Mouse (Mus musculus) liver, embryonic 15.5 days (tissue): ENCODE results near the gene Rdh12. TPM values are rescaled to one million over a fixed set of nuclear protein-coding genes. Genes with fewer than 3 reads are reported as not detected.

Source experiments
- ATAC-seq: fragments of 200-750 bp; cut with Nextera tagmentation; 2 replicates; pipeline ENCODE4 v1.8.0; 2017; ENCODE audit warnings: moderate number of reproducible peaks, mild to moderate bottlenecking, moderate library complexity; ENCODE audit not compliant: insufficient read depth
- H3K27ac ChIP-seq: fragments of 300-500 bp; sonication (generic); replicated peaks from 2 replicates; pipeline ENCODE4 v1.5.1; 2015; ENCODE audit warnings: mild to moderate bottlenecking, inconsistent platforms
- H3K27me3 ChIP-seq: fragments of 300-500 bp; sonication (generic); 2 replicates; pipeline ENCODE4 v1.6.1; 2015; ENCODE audit warnings: mild to moderate bottlenecking, inconsistent platforms
- H3K36me3 ChIP-seq: fragments of 300-500 bp; sonication (generic); replicated peaks from 2 replicates; pipeline ENCODE4 v1.6.1; 2015; ENCODE audit warnings: moderate library complexity, mild to moderate bottlenecking, inconsistent platforms
- H3K4me1 ChIP-seq: fragments of 300-500 bp; sonication (generic); replicated peaks from 2 replicates; pipeline ENCODE4 v1.6.1; 2015; ENCODE audit warnings: inconsistent platforms
- H3K4me2 ChIP-seq: fragments of 300-500 bp; sonication (generic); 2 replicates; pipeline ENCODE4 v1.6.1; 2015; ENCODE audit warnings: moderate library complexity, mild to moderate bottlenecking, inconsistent platforms
- H3K4me3 ChIP-seq: fragments of 300-500 bp; sonication (generic); replicated peaks from 2 replicates; pipeline ENCODE4 v1.5.1; 2015; ENCODE audit warnings: mild to moderate bottlenecking, inconsistent platforms
- H3K9ac ChIP-seq: fragments of 300-500 bp; sonication (generic); 2 replicates; pipeline ENCODE4 v1.6.1; 2015; ENCODE audit warnings: moderate library complexity, mild to moderate bottlenecking, inconsistent platforms
- H3K9me3 ChIP-seq: fragments of 300-500 bp; sonication (generic); replicated peaks from 2 replicates; pipeline ENCODE4 v1.6.1; 2016; ENCODE audit warnings: inconsistent platforms
- WGBS: fragments of 180-500 bp; shearing (Covaris S2); methylation state at CpG from one replicate; pipeline ENCODE4 v1.1.7; 2015; ENCODE audit warnings: mixed read lengths; ENCODE audit not compliant: insufficient replicate concordance; 5-methylcytosine and 5-hydroxymethylcytosine counted together
- polyA plus RNA-seq: library from polyadenylated mRNA; unstranded; fragments of >200 nt; fragmentation: Nextera tagmentation; extraction: Ambion mirVana; gene quantifications from 2 replicates; pipeline ENCODE4 v1.2.1, GENCODE M21; 2015

The Rdh12 gene
- polyA plus RNA-seq, 1 experiment from 2014 or later = 1.3 TPM

DNA sequence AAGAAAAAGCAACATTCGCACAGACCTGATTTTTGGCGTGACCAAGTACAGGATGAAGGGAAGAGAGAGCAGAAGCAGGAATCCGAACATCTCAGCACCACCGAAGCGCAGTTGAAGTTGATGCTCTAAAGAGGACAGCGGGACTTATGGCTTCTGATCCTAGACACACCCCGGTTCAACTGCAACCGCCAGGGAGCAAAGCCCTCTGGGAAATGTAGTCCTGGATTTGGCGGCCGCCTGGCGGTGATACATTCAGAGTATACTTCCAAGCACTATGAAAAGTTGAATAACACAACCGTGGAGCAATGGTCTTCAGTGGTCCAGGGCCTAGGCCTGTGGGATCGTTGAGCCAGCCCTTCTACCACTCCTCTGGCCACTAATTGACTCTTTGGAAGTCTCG lies 17.0 kb upstream of the Rdh12 start:
- Histone ChIP-seq H3K36me3 (peaks cover 18% of the 10 kb centered on the region), H3K27me3 (no peaks in the 10 kb centered on the region), H3K9ac (peak overlapping the region; percentile 66), H3K4me1 (peaks cover 23% of the 10 kb centered on the region), H3K9me3 (no peaks in the 10 kb centered on the region), H3K4me3 (peak overlapping the region; percentile 68), H3K27ac (peak overlapping the region; percentile 76), H3K4me2 (peak overlapping the region; percentile 87)
- peak; percentile 70 for ATAC-seq
- 4% methylated on average over 14 of the region's 14 CpGs for WGBS

DNA sequence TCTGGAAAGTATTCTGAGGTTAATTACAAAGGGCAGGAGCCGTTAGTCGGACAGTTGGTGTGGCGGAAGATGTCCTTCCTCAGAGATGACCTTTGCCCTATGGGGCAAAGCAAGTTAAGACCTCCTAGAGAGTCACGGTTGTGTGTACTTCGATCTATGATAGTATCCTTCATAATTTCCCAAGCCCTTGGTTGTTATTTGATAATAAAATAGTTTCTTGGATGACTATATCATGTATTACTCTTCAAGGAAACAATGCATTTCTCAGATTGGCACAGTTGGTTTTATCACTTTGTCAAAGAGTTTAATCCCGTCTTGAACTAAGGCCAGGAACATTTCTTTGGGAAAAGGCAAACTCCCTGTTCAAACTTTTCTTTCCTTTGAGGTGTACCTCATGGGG lies 16.5 kb upstream of the Rdh12 start, which contains the start of gene Rdh11:
Gene Rdh11 (minus strand): TSS at position 101 of the 400 bp plus-strand sequence.
- Histone ChIP-seq H3K9me3 (no peaks in the 10 kb centered on the region), H3K4me2 (peak within 1 kb of the TSS; percentile 87), H3K9ac (peak within 1 kb of the TSS; percentile 66), H3K36me3 (peaks cover 13% of the 10 kb centered on the region), H3K27ac (peak within 1 kb of the TSS; percentile 76), H3K4me3 (peak within 1 kb of the TSS; percentile 68), H3K27me3 (no peaks in the 10 kb centered on the region), H3K4me1 (peaks cover 23% of the 10 kb centered on the region)
- no peak for ATAC-seq
- WGBS = 62% methylated on average over 6 of the region's 6 CpGs

DNA sequence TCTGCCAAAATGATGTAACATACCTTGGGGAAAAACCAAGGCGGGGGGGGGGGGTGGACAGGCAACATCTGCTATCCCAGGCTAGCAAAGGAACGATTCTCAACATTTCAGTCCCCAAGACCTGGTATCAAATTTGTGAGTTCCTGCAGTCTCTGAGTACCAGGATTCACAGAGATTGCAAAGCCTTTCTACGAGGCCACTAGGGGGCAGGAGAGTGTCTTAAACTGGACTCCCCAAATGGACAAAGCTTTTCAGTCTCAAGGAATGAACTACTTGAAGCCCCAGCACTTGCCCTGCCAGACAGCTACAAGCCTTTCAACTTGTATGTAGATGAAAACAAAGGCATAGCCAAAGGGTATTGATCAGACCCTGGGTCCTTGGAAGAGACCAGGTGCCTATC lies 15.3 kb upstream of the Rdh12 start:
- ATAC-seq = no peak
- no peak overlapping the region for H3K27ac ChIP-seq
- 2% methylated on average over 3 of the region's 3 CpGs for WGBS
- H3K4me3 ChIP-seq = no peak overlapping the region
- no peak overlapping the region for H3K9ac ChIP-seq
- no peaks in the 10 kb centered on the region for H3K27me3 ChIP-seq
- H3K4me1 ChIP-seq = peaks cover 23% of the 10 kb centered on the region
- H3K36me3 ChIP-seq = peaks cover under 1% of the 10 kb centered on the region
- H3K9me3 ChIP-seq = no peaks in the 10 kb centered on the region
- no peak overlapping the region for H3K4me2 ChIP-seq

DNA sequence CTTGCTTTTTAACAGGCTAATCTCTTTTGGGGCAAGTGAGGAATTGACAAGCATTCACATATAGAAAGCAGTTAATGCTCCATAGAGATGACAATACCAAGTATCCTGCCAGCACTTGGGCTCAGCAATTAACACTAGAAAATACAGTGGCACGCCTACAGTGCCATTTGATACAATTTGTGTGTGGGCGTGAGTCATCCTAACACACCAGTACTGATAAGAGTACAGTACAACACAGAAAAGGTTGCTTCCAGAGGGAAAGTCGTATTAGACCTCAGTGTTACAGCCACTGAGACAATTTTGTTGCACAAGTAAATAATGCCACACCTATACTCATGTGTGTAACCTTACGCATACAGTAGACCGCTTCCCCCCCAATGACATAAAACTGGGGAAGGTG lies 11.6 kb upstream of the Rdh12 start:
- ATAC-seq = no peak

DNA sequence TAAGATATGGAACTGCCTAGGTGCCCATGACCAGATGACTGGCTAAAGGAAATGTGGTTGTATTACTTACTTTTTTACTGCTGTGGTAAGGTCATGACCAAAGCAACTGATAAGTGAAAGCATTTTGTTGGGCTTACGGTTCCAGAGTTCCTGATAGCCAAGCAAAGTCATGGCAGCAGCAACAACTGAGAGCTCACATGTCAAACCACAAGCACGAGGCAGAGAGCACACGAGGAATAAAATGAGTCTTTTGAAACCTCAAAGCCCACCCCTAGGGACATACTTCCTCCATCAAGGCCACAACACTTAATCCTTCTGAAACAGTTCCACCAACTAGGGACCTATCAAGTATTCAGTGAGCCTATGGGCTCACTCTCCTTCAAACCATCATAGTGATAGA lies 6.8 kb upstream of the Rdh12 start:
- WGBS = 24% methylated on average over 3 of the region's 3 CpGs
- no peak overlapping the region for H3K27ac ChIP-seq
- H3K36me3 ChIP-seq = no peaks in the 10 kb centered on the region
- no peak overlapping the region for H3K9ac ChIP-seq
- no peak overlapping the region for H3K4me3 ChIP-seq
- H3K4me1 ChIP-seq = no peaks in the 10 kb centered on the region
- H3K4me2 ChIP-seq = no peak overlapping the region
- no peaks in the 10 kb centered on the region for H3K27me3 ChIP-seq
- no peak for ATAC-seq
- no peaks in the 10 kb centered on the region for H3K9me3 ChIP-seq

More for the DNA sequence above, 11.6 kb upstream of the Rdh12 start:
- no peak overlapping the region for H3K27ac ChIP-seq
- no peaks in the 10 kb centered on the region for H3K36me3 ChIP-seq
- WGBS = 62% methylated on average over 5 of the region's 5 CpGs
- no peak overlapping the region for H3K9ac ChIP-seq
- no peak overlapping the region for H3K4me2 ChIP-seq
- no peaks in the 10 kb centered on the region for H3K27me3 ChIP-seq
- H3K4me1 ChIP-seq = peaks cover 1% of the 10 kb centered on the region
- H3K9me3 ChIP-seq = no peaks in the 10 kb centered on the region
- H3K4me3 ChIP-seq = no peak overlapping the region

DNA sequence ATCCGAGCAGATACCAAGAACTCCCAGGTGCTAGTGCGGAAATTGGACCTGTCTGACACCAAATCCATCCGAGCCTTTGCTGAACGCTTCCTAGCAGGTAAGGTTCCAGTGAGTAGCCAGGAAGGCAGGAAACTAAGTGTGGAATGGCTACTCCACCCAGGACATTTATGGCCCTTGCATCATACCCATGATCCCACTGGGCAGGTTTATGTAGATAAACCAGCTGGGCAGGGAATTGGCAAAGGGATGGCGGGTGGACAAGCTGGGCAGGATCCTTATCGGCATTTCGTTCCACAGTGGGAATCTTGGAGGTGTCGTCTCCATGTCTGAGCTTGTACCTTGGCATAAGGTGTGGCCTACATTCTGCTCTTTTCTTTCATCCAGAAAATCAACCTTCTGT lies 2.7 kb downstream of the Rdh12 start:
- WGBS = 74% methylated on average over 8 of the region's 8 CpGs
- H3K9me3 ChIP-seq = no peaks in the 10 kb centered on the region
- H3K27ac ChIP-seq = no peak overlapping the region
- H3K4me2 ChIP-seq = no peak overlapping the region
- no peaks in the 10 kb centered on the region for H3K27me3 ChIP-seq
- H3K36me3 ChIP-seq = no peaks in the 10 kb centered on the region
- H3K4me1 ChIP-seq = 0 out of 2 replicates have a peak, but pooled peaks cover 6% of the 10 kb centered on the region
- H3K9ac ChIP-seq = no peak overlapping the region
- H3K4me3 ChIP-seq = no peak overlapping the region
- ATAC-seq = no peak

DNA sequence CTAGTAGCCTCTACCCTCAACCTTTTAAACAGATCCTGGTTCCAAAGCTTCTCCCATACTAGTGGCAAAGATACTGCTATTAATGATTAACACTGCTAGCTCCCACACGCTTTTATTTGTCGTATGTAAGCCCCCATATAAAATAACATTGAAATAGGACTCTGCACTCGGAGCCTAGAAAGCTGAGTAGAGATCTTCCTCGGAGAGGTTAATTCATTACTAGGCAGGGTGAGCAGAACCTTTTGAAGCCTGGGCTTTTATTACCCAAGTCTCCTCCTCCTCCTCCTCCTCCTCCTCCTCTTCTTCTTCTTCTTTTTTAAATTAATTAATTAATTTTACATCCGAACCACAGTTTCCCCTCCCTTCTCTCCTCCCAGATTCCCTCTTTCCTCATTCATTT lies 8.8 kb downstream of the Rdh12 start:
- no peak for ATAC-seq
- no peaks in the 10 kb centered on the region for H3K9me3 ChIP-seq
- H3K4me3 ChIP-seq = no peak overlapping the region
- no peak overlapping the region for H3K9ac ChIP-seq
- H3K4me2 ChIP-seq = no peak overlapping the region
- no peaks in the 10 kb centered on the region for H3K4me1 ChIP-seq
- H3K27me3 ChIP-seq = no peaks in the 10 kb centered on the region
- H3K36me3 ChIP-seq = no peaks in the 10 kb centered on the region
- WGBS = 50% methylated on average over 5 of the region's 5 CpGs
- no peak overlapping the region for H3K27ac ChIP-seq

DNA sequence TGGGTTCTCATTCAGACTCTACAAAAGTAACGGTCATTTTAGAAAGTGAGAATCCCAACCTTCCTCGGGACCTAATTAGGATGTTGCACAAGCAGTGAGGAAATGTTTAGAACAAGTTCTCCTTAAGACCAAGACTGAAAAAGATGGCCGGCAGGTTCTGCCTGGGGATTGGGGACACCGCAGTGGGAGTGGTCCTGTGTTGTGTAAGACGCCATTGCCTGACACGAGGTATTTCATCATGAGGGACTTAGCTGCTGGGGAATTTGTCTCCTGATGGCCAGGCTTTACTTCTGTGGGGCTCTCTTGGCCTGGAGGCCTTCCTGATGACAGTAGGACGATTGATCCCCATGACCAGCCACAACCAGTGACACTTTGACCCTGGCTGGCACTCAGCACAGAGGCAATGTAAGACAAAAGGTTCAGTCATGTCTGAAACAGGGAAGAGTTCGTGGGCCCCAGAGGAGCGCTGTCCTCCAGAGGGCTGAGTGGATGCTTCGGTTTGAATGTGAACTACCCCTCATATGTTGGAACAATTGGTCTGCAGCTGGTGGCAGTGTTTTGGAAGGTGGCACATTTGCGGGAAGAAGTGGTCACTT lies 26.9 kb downstream of the Rdh12 start:
- ATAC-seq = no peak
- Histone ChIP-seq H3K9ac (no peak overlapping the region), H3K36me3 (peaks cover 76% of the 10 kb centered on the region), H3K4me3 (no peak overlapping the region), H3K27me3 (no peaks in the 10 kb centered on the region), H3K4me1 (no peaks in the 10 kb centered on the region), H3K4me2 (no peak overlapping the region), H3K27ac (no peak overlapping the region), H3K9me3 (no peaks in the 10 kb centered on the region)
- 76% methylated on average over 11 of the region's 11 CpGs for WGBS

DNA sequence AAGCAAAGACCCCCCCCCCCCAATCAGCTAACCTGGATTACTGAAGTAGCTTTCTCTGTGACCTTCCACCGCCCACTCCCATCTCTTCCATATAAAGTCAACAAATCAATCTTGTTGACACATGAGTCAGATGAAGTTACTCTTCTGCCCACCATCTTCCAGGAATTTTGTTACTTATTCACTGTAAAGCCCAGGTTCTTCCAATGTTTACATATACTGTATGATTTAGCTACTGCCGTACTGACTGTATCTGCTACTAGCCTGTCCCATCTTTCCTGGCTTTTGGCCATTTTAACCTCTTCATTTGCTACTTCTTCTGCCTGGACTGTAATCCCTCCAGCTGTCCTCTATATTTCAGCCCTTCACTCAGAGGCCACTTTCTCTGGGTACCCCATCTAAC lies 33.3 kb downstream of the Rdh12 start:
- ATAC-seq = peak; percentile 47; the same call in 1 of the 2 replicates

DNA sequence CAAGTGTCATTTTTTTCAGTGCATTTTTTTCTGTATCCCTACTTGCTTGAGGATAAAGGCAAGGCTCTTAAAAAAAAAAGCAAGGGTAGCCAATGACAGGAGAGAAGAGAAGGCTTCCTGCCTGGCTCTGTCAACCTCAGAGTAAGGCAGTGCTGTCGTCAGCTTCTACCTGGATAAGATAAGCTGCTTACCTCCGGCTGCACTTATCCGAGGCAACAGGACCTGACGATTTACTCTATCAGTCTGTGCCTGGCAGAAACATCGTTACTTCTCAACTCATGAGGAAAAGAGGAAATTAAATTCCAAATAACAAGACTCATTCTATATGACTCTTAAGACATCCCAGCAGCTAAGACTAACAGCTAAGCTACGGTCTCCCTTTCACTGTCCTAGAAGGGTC lies 34.2 kb downstream of the Rdh12 start:
- Histone ChIP-seq H3K27ac (no peak overlapping the region), H3K4me3 (no peak overlapping the region), H3K4me2 (no peak overlapping the region), H3K4me1 (no peaks in the 10 kb centered on the region; the same call in 1 of the 2 replicates), H3K27me3 (no peaks in the 10 kb centered on the region), H3K9me3 (no peaks in the 10 kb centered on the region), H3K9ac (no peak overlapping the region), H3K36me3 (peaks cover 88% of the 10 kb centered on the region)
- no peak for ATAC-seq
- WGBS = 72% methylated on average over 6 of the region's 6 CpGs

More for the DNA sequence above, 33.3 kb downstream of the Rdh12 start:
- H3K36me3 ChIP-seq = peaks cover 90% of the 10 kb centered on the region
- no peak overlapping the region for H3K4me2 ChIP-seq
- H3K9ac ChIP-seq = no peak overlapping the region
- WGBS = 71% methylated on average over 2 of the region's 2 CpGs
- H3K9me3 ChIP-seq = no peaks in the 10 kb centered on the region
- H3K4me3 ChIP-seq = no peak overlapping the region
- H3K27ac ChIP-seq = no peak overlapping the region
- H3K27me3 ChIP-seq = no peaks in the 10 kb centered on the region
- no peaks in the 10 kb centered on the region; the same call in 1 of the 2 replicates for H3K4me1 ChIP-seq

DNA sequence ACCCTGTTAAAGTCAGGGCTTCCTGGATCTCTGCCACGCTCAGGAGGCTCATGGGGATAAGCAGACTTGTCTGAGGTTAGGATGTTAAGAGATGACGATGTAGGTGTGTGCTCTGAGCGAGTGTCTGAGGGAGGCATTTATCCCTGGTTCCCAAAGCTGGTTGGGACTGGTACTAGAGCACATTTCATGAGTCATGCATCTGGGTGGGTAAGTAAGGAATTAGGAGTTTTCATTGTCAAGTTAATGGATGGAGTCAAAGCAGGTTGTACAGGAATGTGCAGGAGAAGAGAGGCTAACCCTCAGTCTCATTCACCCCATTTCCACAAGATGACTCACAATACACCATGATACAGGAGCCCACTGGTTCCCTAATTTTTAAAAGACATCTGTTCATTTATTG lies 39.4 kb downstream of the Rdh12 start:
- 71% methylated on average over 3 of the region's 3 CpGs for WGBS
- H3K9ac ChIP-seq = no peak overlapping the region

More for the DNA sequence above, 39.4 kb downstream of the Rdh12 start:
- no peak overlapping the region for H3K4me2 ChIP-seq
- no peaks in the 10 kb centered on the region for H3K9me3 ChIP-seq
- H3K27ac ChIP-seq = no peak overlapping the region
- no peaks in the 10 kb centered on the region for H3K4me1 ChIP-seq
- ATAC-seq = no peak
- H3K36me3 ChIP-seq = peaks cover 91% of the 10 kb centered on the region
- no peak overlapping the region for H3K4me3 ChIP-seq
- H3K27me3 ChIP-seq = no peaks in the 10 kb centered on the region
